Mouse (Mus musculus): ENCODE data around the gene Pfdn6.
"Not testable (repeated sequence)": the region's sequence is repeated elsewhere in the genome, so short reads cannot be mapped to it uniquely, and the experiment has no call there.

Gene Pfdn6

DNA sequence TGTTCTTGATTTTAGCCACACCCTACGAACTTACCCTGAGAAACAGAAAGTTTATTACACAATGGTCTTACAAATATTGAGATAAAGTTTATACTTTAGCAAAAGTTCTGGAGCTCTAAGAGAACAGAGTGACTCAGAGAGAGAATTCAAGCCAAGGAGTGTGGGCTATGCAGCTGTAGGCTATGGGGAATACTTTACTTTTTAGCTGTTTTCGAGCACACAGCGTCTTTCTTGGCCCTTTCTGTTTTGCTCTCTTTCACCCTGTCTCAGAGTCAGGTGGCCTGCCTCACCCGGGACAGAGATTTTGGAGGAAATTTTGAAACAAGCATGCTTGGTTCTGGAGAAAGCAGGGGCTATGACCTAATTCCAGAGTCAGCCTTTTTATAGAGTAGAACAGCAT lies 42.0 kb downstream of the Pfdn6 start:
- DNase-seq (ENCODE audit: extremely low read depth, low read depth) = not testable (repeated sequence)

DNA sequence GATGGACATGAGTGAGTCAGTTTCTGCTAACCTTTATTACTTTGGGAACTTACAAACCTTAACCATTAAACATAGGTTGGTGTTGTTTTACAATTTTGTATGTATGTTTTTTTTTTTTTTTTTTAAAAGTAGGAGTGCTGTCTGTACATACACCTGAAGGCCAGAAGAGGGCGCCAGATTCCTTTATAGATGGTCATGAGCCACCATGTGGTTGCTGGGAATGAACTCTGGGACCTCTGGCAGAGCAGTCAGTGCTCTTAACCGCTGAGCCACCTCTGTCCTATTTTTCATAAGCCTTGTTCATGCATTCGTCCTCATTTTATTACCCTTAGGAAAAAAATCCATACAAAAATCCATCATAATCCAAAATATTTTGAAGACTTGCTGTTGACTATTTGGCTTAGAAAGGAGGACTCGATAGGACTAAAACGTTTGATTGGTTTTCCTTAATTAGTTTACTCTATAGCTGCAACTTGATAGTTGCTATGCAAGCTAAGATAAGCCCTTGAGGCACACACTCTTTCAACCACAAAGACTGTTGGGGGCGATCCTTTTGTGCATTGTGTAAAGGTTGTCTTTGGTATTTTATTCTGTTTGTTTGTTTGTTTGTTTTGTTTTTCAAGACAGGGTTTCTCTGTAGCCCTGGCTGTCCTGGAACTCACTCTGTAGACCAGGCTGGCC lies 42.9 kb downstream of the Pfdn6 start:
- peak; percentile 70 for DNase-seq (ENCODE audit: extremely low read depth, low read depth)

DNA sequence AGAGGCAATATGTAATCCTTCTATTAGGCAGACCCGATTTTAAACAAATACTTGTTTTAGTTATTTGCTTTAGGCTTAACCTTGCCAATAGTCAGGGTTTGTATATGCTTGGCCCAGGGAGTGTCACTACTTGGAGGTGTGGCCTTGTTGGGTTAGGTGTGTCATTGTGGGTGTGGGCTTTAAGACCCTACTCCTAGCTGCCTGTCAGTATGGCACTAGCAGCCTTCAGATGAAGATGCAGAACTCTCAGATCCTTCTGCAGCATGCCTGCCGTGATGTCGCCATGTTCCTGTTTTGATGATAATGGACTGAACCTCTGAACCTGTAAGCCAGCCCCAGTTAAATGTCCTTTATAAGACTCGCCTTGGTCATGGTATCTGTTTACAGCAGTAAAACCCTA lies 47.1 kb downstream of the Pfdn6 start:
- DNase-seq (ENCODE audit: extremely low read depth, low read depth) = not testable (repeated sequence)

DNA sequence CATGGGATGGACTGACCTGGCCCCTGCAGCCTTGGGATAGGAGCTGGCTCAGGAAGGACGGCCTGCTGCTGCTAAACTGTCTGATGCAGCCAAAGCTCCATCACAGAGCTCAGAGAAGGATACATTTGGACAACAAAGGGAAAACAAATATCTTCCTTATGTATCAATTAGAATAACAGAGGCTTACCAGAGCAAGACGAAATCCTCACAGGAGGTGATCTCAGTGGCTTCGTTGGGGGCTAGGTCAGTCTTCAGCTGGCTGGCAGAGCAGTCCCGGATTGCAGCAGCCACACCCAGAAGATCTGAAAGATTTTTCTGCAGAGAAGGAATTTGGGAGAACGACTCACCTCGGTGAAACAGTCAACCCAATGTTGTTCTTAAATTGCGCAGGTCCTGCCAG lies 47.7 kb downstream of the Pfdn6 start:
- no peak for DNase-seq (ENCODE audit: extremely low read depth, low read depth)

DNA sequence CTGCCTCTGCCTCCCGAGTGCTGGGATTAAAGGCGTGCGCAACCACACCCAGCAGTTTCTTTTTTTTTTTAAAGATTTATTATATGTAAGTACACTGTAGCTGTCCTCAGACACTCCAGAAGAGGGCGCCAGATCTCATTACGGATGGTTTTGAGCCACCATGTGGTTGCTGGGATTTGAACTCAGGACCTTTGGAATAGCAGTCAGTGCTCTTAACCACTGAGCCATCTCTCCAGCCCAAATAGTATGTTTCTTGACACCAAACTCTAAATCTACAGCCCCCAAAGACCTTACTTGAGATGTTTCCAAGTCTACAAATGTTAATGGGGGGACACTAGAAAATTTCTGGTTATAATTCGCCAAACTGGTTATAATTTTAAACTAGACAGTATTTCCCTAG lies 48.3 kb downstream of the Pfdn6 start:
- not testable (repeated sequence) for DNase-seq (ENCODE audit: extremely low read depth, low read depth)

DNA sequence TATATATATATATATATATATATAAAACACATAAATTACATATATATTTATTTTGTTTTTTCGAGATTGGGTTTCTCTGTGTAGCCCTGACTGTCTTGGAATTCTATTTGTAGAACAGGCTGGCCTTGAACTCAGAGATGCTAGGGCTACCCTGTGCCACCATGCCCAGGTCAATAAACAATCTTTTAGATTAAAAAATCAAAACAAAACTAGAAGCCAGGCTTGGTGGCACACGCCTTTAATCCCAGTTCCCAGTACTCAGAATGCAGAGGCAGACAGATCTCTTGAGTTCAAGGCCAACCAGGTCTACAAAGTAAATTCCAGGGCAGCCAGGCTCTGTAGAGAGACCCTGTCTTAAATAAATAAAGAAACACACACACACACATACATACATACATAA lies 48.8 kb downstream of the Pfdn6 start:
- DNase-seq (ENCODE audit: extremely low read depth, low read depth) = no peak

DNA sequence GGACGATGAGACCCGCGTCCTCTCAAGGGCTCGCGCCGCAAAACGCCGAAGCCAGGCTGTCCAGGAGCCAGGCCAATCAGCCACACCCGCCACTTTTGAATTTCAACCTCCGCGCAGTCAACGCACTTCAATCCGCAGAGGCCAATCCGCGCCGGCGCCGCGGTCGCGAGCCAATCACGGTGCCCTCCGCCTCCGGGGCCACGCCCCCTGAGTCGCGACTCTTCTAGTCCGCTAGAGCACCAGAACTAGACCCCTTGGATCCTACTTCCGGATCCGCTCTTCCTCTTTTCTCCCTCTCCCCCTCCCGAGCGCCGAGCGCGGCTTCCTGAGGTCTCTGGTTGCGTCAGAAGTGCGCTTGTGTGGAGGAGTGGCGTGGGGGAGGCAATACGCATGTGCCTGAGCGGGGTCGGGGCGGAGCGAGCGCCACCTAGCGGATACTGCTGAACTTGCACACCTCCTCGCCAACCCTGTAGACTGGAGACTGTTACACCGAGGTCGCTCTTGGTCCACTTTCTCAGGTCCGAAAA lies 49.5 kb downstream of the Pfdn6 start, which contains the start of gene Kifc1:
TSS of gene Kifc1 (minus strand) at position 129 of the 527 bp plus-strand sequence.
- DNase-seq (ENCODE audit: extremely low read depth, low read depth) = peak; percentile 95

DNA sequence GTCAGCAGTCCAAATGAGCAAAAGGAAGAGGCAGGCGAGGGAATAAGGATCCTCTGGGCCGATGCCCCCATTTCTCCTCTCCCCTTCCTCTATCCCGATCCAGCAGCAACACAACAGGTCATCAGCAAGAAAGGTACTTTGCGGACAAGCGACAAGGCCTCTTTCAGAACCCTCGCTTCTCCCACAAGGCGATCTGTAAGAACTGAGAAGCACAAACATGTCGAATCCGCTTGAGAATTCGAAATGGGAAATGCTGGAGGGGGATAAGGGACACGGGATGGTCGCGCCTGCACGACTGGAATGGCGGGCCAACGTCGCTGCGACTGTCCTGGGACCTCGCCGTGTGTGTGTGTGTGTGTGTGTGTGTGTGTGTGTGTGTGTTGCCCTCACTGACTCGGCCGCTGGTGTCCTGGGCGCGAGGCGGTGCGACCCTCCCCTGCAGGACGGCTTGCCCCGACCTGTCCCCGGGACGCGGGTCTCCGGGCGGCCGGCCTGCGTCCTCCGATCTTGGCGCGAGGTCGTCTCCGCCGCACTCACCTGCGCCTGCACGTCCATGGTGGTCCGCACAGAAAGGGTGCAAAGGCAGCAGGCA lies 50.1 kb downstream of the Pfdn6 start:
- not testable (repeated sequence) for DNase-seq (ENCODE audit: extremely low read depth, low read depth)
